ENCODE assay signal across 12 mouse cellular contexts in genomic region chr4:46853852-46854460, GRCm38 (mm10).
DNase-seq lines count a peak whose midpoint lies in the region; ATAC-seq and TF ChIP-seq lines count a peak whose summit lies in the region.
"Had no signal": no experiment of that assay in that cellular context is flagged by ENCODE, and none has a peak within 500 bp of the region (broad histone marks: within the 10 kb centered on the region; RNA-seq: fewer than 3 reads in every experiment).

No protein-coding gene starts in this region.

- H3K4me2 ChIP-seq in hindbrain, embryonic 13.5 days, result no peak overlapping the region
- H3K4me2 ChIP-seq in hindbrain, embryonic 14.5 days (replicated peaks), result no peak overlapping the region
- H3K4me2 ChIP-seq: embryonic facial prominence, embryonic 12.5 days; limb, embryonic 12.5 days had no signal

- peaks cover 35% of the 10 kb centered on the region for H3K4me1 ChIP-seq in hindbrain, embryonic 13.5 days (replicated peaks)
- peaks cover 31% of the 10 kb centered on the region for H3K4me1 ChIP-seq in hindbrain, embryonic 14.5 days (replicated peaks; ENCODE audit: control insufficient read depth, insufficient read depth, low read length)
- peaks cover 14 to 24% of the 10 kb centered on the region in 2 experiments for H3K4me1 ChIP-seq in MEL (ENCODE audit: control insufficient read depth in 1 of 2, insufficient read depth in 2 of 2, low read length in 2 of 2)
- peaks cover 9% of the 10 kb centered on the region for H3K4me1 ChIP-seq in embryonic facial prominence, embryonic 10.5 days
- H3K4me1 ChIP-seq: embryonic facial prominence, embryonic 12.5 days had no signal

- H3K9me3 ChIP-seq in hindbrain, embryonic 13.5 days, result 0 out of 2 replicates have a peak, but pooled peaks cover 2% of the 10 kb centered on the region
- H3K9me3 ChIP-seq in hindbrain, embryonic 14.5 days (ENCODE audit: control insufficient read depth, low read length), result no peaks in the 10 kb centered on the region
- no peaks in the 10 kb centered on the region for H3K9me3 ChIP-seq in MEL (replicated peaks; ENCODE audit: insufficient read depth, low read length)
- peaks cover 3% of the 10 kb centered on the region; the same call in 1 of the 2 replicates for H3K9me3 ChIP-seq in embryonic facial prominence, embryonic 10.5 days
- H3K9me3 ChIP-seq: embryonic facial prominence, embryonic 12.5 days had no signal

- no peak for TF ChIP-seq RAD21 in MEL (IDR thresholded peaks at IDR 0.05; ENCODE audit: low read depth, low read length)

- TF ChIP-seq EP300 in MEL (IDR thresholded peaks at IDR 0.05; ENCODE audit: low read depth in 1 of 2, low read length in 2 of 2), result peak; percentile 95 to 96

- H3K36me3 ChIP-seq in hindbrain, embryonic 13.5 days, result no peaks in the 10 kb centered on the region
- H3K36me3 ChIP-seq in hindbrain, embryonic 14.5 days (replicated peaks; ENCODE audit: control insufficient read depth, insufficient read depth), result no peaks in the 10 kb centered on the region
- peaks cover 0 to 27% of the 10 kb centered on the region in 2 experiments; a peak in 2 of 4 replicates for H3K36me3 ChIP-seq in MEL (ENCODE audit: control insufficient read depth in 1 of 2, insufficient read depth in 2 of 2, low read length in 2 of 2)
- H3K36me3 ChIP-seq in embryonic facial prominence, embryonic 10.5 days (replicated peaks), result no peaks in the 10 kb centered on the region
- H3K36me3 ChIP-seq: embryonic facial prominence, embryonic 12.5 days; limb, embryonic 12.5 days had no signal

- H3K4me3 ChIP-seq in hindbrain, embryonic 13.5 days, result no peak overlapping the region
- H3K4me3 ChIP-seq in hindbrain, embryonic 14.5 days (replicated peaks; ENCODE audit: low read length), result no peak overlapping the region
- peak overlapping the region; percentile 60 to 76 for H3K4me3 ChIP-seq in MEL (ENCODE audit: control insufficient read depth in 1 of 2, insufficient read depth in 1 of 2, low read depth in 2 of 2, low read length in 2 of 2)
- no peak overlapping the region for H3K4me3 ChIP-seq in embryonic facial prominence, embryonic 10.5 days
- H3K4me3 ChIP-seq: embryonic facial prominence, embryonic 12.5 days; limb, embryonic 12.5 days; megakaryocyte, embryonic 14.5 days had no signal

- no peak for DNase-seq in hindbrain, embryonic 14.5 days (ENCODE audit: low spot score)
- DNase-seq in MEL (ENCODE audit: low read depth, low spot score), result peak; percentile 92
- no peak for DNase-seq in embryonic facial prominence, embryonic 10.5 days (ENCODE audit: low spot score)
- DNase-seq in gastrocnemius, postnatal 25 days, result no peak
- DNase-seq in right cerebral cortex, adult 2 months (ENCODE audit: low spot score in 2 of 2), result no peak
- DNase-seq in kidney, adult 8-10 months, result no peak
- DNase-seq: heart, postnatal 4 days had no signal

- peak; percentile 42 to 66; a peak in 2 of 4 replicates for TF ChIP-seq POLR2A in MEL (IDR thresholded peaks at IDR 0.05; ENCODE audit: control insufficient read depth in 1 of 2, insufficient read depth in 1 of 2, low read depth in 1 of 2, low read length in 2 of 2, poor library complexity in 1 of 2)

- no peaks in the 10 kb centered on the region for H3K27me3 ChIP-seq in hindbrain, embryonic 13.5 days
- H3K27me3 ChIP-seq in hindbrain, embryonic 14.5 days (ENCODE audit: control insufficient read depth, insufficient read depth, low read length), result no peaks in the 10 kb centered on the region
- no peaks in the 10 kb centered on the region for H3K27me3 ChIP-seq in MEL (ENCODE audit: control insufficient read depth in 1 of 2, insufficient read depth in 2 of 2, low read length in 2 of 2)
- 0 out of 2 replicates have a peak, but pooled peaks cover 5% of the 10 kb centered on the region for H3K27me3 ChIP-seq in embryonic facial prominence, embryonic 10.5 days (replicated peaks; ENCODE audit: low read depth, poor library complexity, severe bottlenecking)
- H3K27me3 ChIP-seq: embryonic facial prominence, embryonic 12.5 days; limb, embryonic 12.5 days had no signal

- H3K79me2 ChIP-seq in MEL (ENCODE audit: control insufficient read depth, insufficient read depth, low read length, poor library complexity), result peaks cover 19% of the 10 kb centered on the region

- peak overlapping the region; percentile 60; the same call in 1 of the 2 replicates for H3K27ac ChIP-seq in hindbrain, embryonic 13.5 days
- no peak overlapping the region for H3K27ac ChIP-seq in hindbrain, embryonic 14.5 days
- H3K27ac ChIP-seq in MEL (ENCODE audit: control insufficient read depth, low read depth, low read length), result peak overlapping the region; percentile 84
- peak overlapping the region; percentile 35; the same call in 1 of the 2 replicates for H3K27ac ChIP-seq in embryonic facial prominence, embryonic 10.5 days (replicated peaks)
- H3K27ac ChIP-seq: embryonic facial prominence, embryonic 12.5 days; limb, embryonic 12.5 days had no signal

- no peak overlapping the region for H3K9ac ChIP-seq in hindbrain, embryonic 13.5 days
- no peak overlapping the region for H3K9ac ChIP-seq in hindbrain, embryonic 14.5 days
- H3K9ac ChIP-seq in MEL (ENCODE audit: control insufficient read depth, low read depth, low read length, poor library complexity, severe bottlenecking), result peak overlapping the region; percentile 78
- H3K9ac ChIP-seq: embryonic facial prominence, embryonic 12.5 days; limb, embryonic 12.5 days had no signal

- no peak for ATAC-seq in hindbrain, embryonic 13.5 days (ENCODE audit: low FRiP score)
- ATAC-seq in hindbrain, embryonic 14.5 days (ENCODE audit: low FRiP score), result no peak
- peak; percentile 95 for ATAC-seq in megakaryocyte-erythroid progenitor cell, adult 5-6 weeks (replicated peaks; ENCODE audit: low FRiP score, low TSS enrichment, poor library complexity, severe bottlenecking)

- no peak for TF ChIP-seq CTCF in MEL (IDR thresholded peaks at IDR 0.05 in 2 of 3, conservative IDR thresholded peaks at IDR 0.05 in 1 of 3; ENCODE audit: control insufficient read depth in 1 of 3, insufficient read depth in 1 of 3, low read depth in 2 of 3, low read length in 3 of 3, poor library complexity in 1 of 3, severe bottlenecking in 1 of 3)

- 86% methylated on average over 12 of the region's 12 CpGs for WGBS in hindbrain, embryonic 13.5 days
- 81% methylated on average over 12 of the region's 12 CpGs for WGBS in hindbrain, embryonic 14.5 days
- WGBS in embryonic facial prominence, embryonic 10.5 days, result 88% methylated on average over 12 of the region's 12 CpGs

TF ChIP-seq in MEL, 35 proteins besides CTCF, POLR2A, EP300 and RAD21 (continues in another document):
- TF ChIP-seq ETS1 (IDR thresholded peaks at IDR 0.05; ENCODE audit: low read depth, low read length) (peak; percentile 93), SIN3A (IDR thresholded peaks at IDR 0.05; ENCODE audit: low read length) (peak; percentile 89), MXI1 (IDR thresholded peaks at IDR 0.05; ENCODE audit: low read depth, low read length) (peak; percentile 84), TCF12 (IDR thresholded peaks at IDR 0.05; ENCODE audit: low read depth, low read length) (peak; percentile 96), BHLHE40 (IDR thresholded peaks at IDR 0.05; ENCODE audit: borderline replicate concordance, low read depth, low read length) (peak; percentile 99), KAT2A (conservative IDR thresholded peaks at IDR 0.05; ENCODE audit: low read depth, low read length) (no peak; the same call in 1 of the 2 replicates), POLR2AphosphoS5 (IDR thresholded peaks at IDR 0.05; ENCODE audit: borderline replicate concordance, low read depth, low read length) (no peak), MYB (IDR thresholded peaks at IDR 0.05; ENCODE audit: low read depth, low read length) (0 out of 2 replicates have a peak, but pooled peaks have one; percentile 48), MAFK (IDR thresholded peaks at IDR 0.05; ENCODE audit: borderline replicate concordance, low read depth, low read length) (peak; percentile 25; the same call in 1 of the 2 replicates), ZMIZ1 (IDR thresholded peaks at IDR 0.05; ENCODE audit: low read depth, low read length) (0 out of 2 replicates have a peak, but pooled peaks have one; percentile 64), POLR2AphosphoS2 (IDR thresholded peaks at IDR 0.05; ENCODE audit: low read length) (peak; percentile 68), NRF1 (IDR thresholded peaks at IDR 0.05; ENCODE audit: insufficient read depth, low read depth, low read length, poor library complexity, severe bottlenecking) (no peak), CHD1 (IDR thresholded peaks at IDR 0.05; ENCODE audit: low read depth, low read length) (no peak), RCOR1 (IDR thresholded peaks at IDR 0.05; ENCODE audit: low read depth, low read length) (peak; percentile 80), CHD2 (IDR thresholded peaks at IDR 0.05; ENCODE audit: low read length) (no peak; the same call in 1 of the 2 replicates), GABPA (IDR thresholded peaks at IDR 0.05; ENCODE audit: low read depth, low read length) (no peak), NELFE (IDR thresholded peaks at IDR 0.05; ENCODE audit: low read depth, low read length) (no peak), ZNF384 (IDR thresholded peaks at IDR 0.05; ENCODE audit: low read depth, low read length) (peak; percentile 91), SMC3 (IDR thresholded peaks at IDR 0.05; ENCODE audit: low read depth, low read length) (no peak; the same call in 1 of the 2 replicates), ELF1 (IDR thresholded peaks at IDR 0.05; ENCODE audit: low read depth, low read length) (peak; percentile 40; the same call in 1 of the 2 replicates), JUND (IDR thresholded peaks at IDR 0.05; ENCODE audit: low read depth, low read length) (no peak), ZC3H11A (IDR thresholded peaks at IDR 0.05; ENCODE audit: low read depth, low read length) (no peak), E2F4 (IDR thresholded peaks at IDR 0.05; ENCODE audit: borderline replicate concordance, low read depth, low read length) (no peak), GATA1 (IDR thresholded peaks at IDR 0.05; ENCODE audit: low read depth, low read length) (peak; percentile 97), MAZ (IDR thresholded peaks at IDR 0.05; ENCODE audit: low read depth, low read length) (peak; percentile 92), TAL1 (IDR thresholded peaks at IDR 0.05; ENCODE audit: low read length) (peak; percentile 97), ZKSCAN1 (IDR thresholded peaks at IDR 0.05; ENCODE audit: low read depth, low read length) (no peak), USF1 (IDR thresholded peaks at IDR 0.05; ENCODE audit: low read depth, low read length) (peak; percentile 84), USF2 (IDR thresholded peaks at IDR 0.05; ENCODE audit: borderline replicate concordance in 1 of 2, insufficient read depth in 1 of 2, low read depth in 1 of 2, low read length in 2 of 2) (no peak), TBP (IDR thresholded peaks at IDR 0.05; ENCODE audit: low read depth, low read length) (peak; percentile 87), HCFC1 (IDR thresholded peaks at IDR 0.05; ENCODE audit: low read depth, low read length) (no peak; the same call in 1 of the 2 replicates)

Comparison
In these comparisons a context has a peak if more than half of its experiments do, and no peak if none do; other contexts are left out.
1. H3K4me3 ChIP-seq: peak in MEL (2 of 2); none in hindbrain, embryonic 13.5 days (single experiment), hindbrain, embryonic 14.5 days (single experiment) and embryonic facial prominence, embryonic 10.5 days (single experiment).